Mouse (Mus musculus) 3T3-L1 (cell line): ENCODE data around the gene Flrt1.
A peak's percentile ranks its signal among the peaks of the same experiment; 100 is the strongest.

ENCODE experiments used
- DNase-seq: peaks from one replicate; pipeline ENCODE4 v3.0.0-alpha.2; 2015; ENCODE audit warnings: low read depth, low spot score

Flrt1 gene

GRCm38 (mm10) chr19:7130317-7130716 lies 24.8 kb upstream of the Flrt1 start:
- no peak for DNase-seq

- no peak for DNase-seq
Observed at GRCm38 (mm10) chr19:7128551-7129475, 23.3 kb upstream of the Flrt1 start.

GRCm38 (mm10) chr19:7126933-7127332 lies 21.4 kb upstream of the Flrt1 start:
- no peak for DNase-seq

- DNase-seq = no peak
Observed at GRCm38 (mm10) chr19:7126209-7126608, 20.7 kb upstream of the Flrt1 start.

- DNase-seq = no peak
Observed at GRCm38 (mm10) chr19:7125526-7126156, 20.1 kb upstream of the Flrt1 start.

GRCm38 (mm10) chr19:7122698-7123306 lies 17.3 kb upstream of the Flrt1 start:
- DNase-seq = no peak

GRCm38 (mm10) chr19:7122277-7122676 lies 16.7 kb upstream of the Flrt1 start:
- DNase-seq = no peak

- DNase-seq = no peak
Observed at GRCm38 (mm10) chr19:7121252-7121651, 15.7 kb upstream of the Flrt1 start.

GRCm38 (mm10) chr19:7117653-7118307 lies 12.3 kb upstream of the Flrt1 start:
- DNase-seq = no peak

- no peak for DNase-seq
Observed at GRCm38 (mm10) chr19:7117141-7117540, 11.6 kb upstream of the Flrt1 start.

GRCm38 (mm10) chr19:7116038-7116731 lies 10.7 kb upstream of the Flrt1 start:
- DNase-seq = no peak

GRCm38 (mm10) chr19:7113574-7113973 lies 8.0 kb upstream of the Flrt1 start:
- DNase-seq = no peak

- DNase-seq = no peak
Observed at GRCm38 (mm10) chr19:7112628-7113027, 7.1 kb upstream of the Flrt1 start.

- DNase-seq = no peak
Observed at GRCm38 (mm10) chr19:7111710-7112109, 6.2 kb upstream of the Flrt1 start.

- no peak for DNase-seq
Observed at GRCm38 (mm10) chr19:7111309-7111708, 5.8 kb upstream of the Flrt1 start.

- no peak for DNase-seq
Observed at GRCm38 (mm10) chr19:7110875-7111274, 5.3 kb upstream of the Flrt1 start.

- no peak for DNase-seq
Observed at GRCm38 (mm10) chr19:7110097-7110496, 4.6 kb upstream of the Flrt1 start.

GRCm38 (mm10) chr19:7108114-7108905 lies 2.8 kb upstream of the Flrt1 start:
- peak; percentile 81 for DNase-seq

GRCm38 (mm10) chr19:7107174-7107573 lies 1.6 kb upstream of the Flrt1 start:
- no peak for DNase-seq

GRCm38 (mm10) chr19:7106566-7106965 lies 1.0 kb upstream of the Flrt1 start:
- DNase-seq = no peak

- no peak for DNase-seq
Observed at GRCm38 (mm10) chr19:7103993-7104401, 1.5 kb downstream of the Flrt1 start.
